Mouse (Mus musculus) forebrain, embryonic 16.5 days (tissue): Measurements from ENCODE around the gene Procr. TPM values are rescaled to one million over a fixed set of nuclear protein-coding genes. Genes with fewer than 3 reads are reported as not detected.

Experiments
- ATAC-seq: fragments of 200-750 bp; cut with Nextera tagmentation; 2 replicates; pipeline ENCODE4 v1.8.0; 2017; ENCODE audit warnings: mild to moderate bottlenecking, moderate library complexity
- H3K27ac ChIP-seq: fragments of 300-500 bp; sonication (generic); 2 replicates; pipeline ENCODE4 v1.5.1; 2014; ENCODE audit warnings: low read length, control low read depth
- H3K27me3 ChIP-seq: fragments of 300-500 bp; sonication (generic); replicated peaks from 2 replicates; pipeline ENCODE4 v1.6.1; 2014; ENCODE audit warnings: low read length; ENCODE audit not compliant: control insufficient read depth, insufficient read depth
- H3K36me3 ChIP-seq: fragments of 300-500 bp; sonication (generic); 2 replicates; pipeline ENCODE4 v1.6.1; 2014; ENCODE audit not compliant: control insufficient read depth, insufficient read depth
- H3K4me1 ChIP-seq: fragments of 300-500 bp; sonication (generic); replicated peaks from 2 replicates; pipeline ENCODE4 v1.6.1; 2014; ENCODE audit warnings: low read length; ENCODE audit not compliant: control insufficient read depth, insufficient read depth
- H3K4me2 ChIP-seq: fragments of 300-500 bp; sonication (generic); 2 replicates; pipeline ENCODE4 v1.6.1; 2014; ENCODE audit warnings: mild to moderate bottlenecking, low read length, control low read depth
- H3K4me3 ChIP-seq: fragments of 300-500 bp; sonication (generic); replicated peaks from 2 replicates; pipeline ENCODE4 v1.5.1; 2014; ENCODE audit warnings: mild to moderate bottlenecking, low read length, control low read depth
- H3K9ac ChIP-seq: fragments of 300-500 bp; sonication (generic); replicated peaks from 2 replicates; pipeline ENCODE4 v1.6.1; 2014; ENCODE audit warnings: low read depth, low read length, control low read depth
- H3K9me3 ChIP-seq: fragments of 300-500 bp; sonication (generic); 2 replicates; pipeline ENCODE4 v1.6.1; 2016; ENCODE audit warnings: low read length; ENCODE audit not compliant: control insufficient read depth
- WGBS: fragments of 180-500 bp; shearing (Covaris S2); extraction: QIAGEN DNeasy Blood & Tissue Kit; methylation state at CpG from one replicate; pipeline ENCODE4 v1.1.7; 2014; 5-methylcytosine and 5-hydroxymethylcytosine counted together
- polyA plus RNA-seq: library from polyadenylated mRNA; unstranded; fragments of >200 nt; fragmentation: Nextera tagmentation; extraction: Ambion mirVana; gene quantifications from 2 replicates; pipeline ENCODE4 v1.2.1, GENCODE M21; 2015

Gene Procr
- polyA plus RNA-seq, 1 experiment from 2014 or later, result 1.8 TPM

GRCm38 (mm10) chr2:155787949-155788931 is 37.3 kb downstream of the Procr start:
- Histone ChIP-seq H3K27me3 (no peaks in the 10 kb centered on the region), H3K4me1 (peaks cover 6% of the 10 kb centered on the region; the same call in 1 of the 2 replicates), H3K27ac (0 out of 2 replicates have a peak overlapping the region, but pooled peaks have one; percentile 1), H3K36me3 (no peaks in the 10 kb centered on the region), H3K4me2 (no peak overlapping the region), H3K9me3 (no peaks in the 10 kb centered on the region), H3K9ac (no peak overlapping the region), H3K4me3 (no peak overlapping the region)
- ATAC-seq, result no peak
- 66% methylated on average over 18 of the region's 18 CpGs for WGBS

GRCm38 (mm10) chr2:155792899-155793298 is 42.0 kb downstream of the Procr start:
- Histone ChIP-seq H3K9me3 (no peaks in the 10 kb centered on the region), H3K36me3 (0 out of 2 replicates have a peak, but pooled peaks cover 3% of the 10 kb centered on the region), H3K4me1 (peaks cover 6% of the 10 kb centered on the region; the same call in 1 of the 2 replicates), H3K27ac (no peak overlapping the region), H3K4me2 (no peak overlapping the region), H3K4me3 (no peak overlapping the region), H3K27me3 (no peaks in the 10 kb centered on the region), H3K9ac (no peak overlapping the region)
- 25% methylated on average over 12 of the region's 12 CpGs for WGBS
- ATAC-seq, result no peak

- ATAC-seq, result no peak
- Histone ChIP-seq H3K9ac (no peak overlapping the region), H3K36me3 (0 out of 2 replicates have a peak, but pooled peaks cover 3% of the 10 kb centered on the region), H3K27me3 (no peaks in the 10 kb centered on the region), H3K4me2 (no peak overlapping the region), H3K9me3 (no peaks in the 10 kb centered on the region), H3K4me1 (no peaks in the 10 kb centered on the region), H3K4me3 (no peak overlapping the region), H3K27ac (no peak overlapping the region)
- 76% methylated on average over 12 of the region's 12 CpGs for WGBS
Observed at GRCm38 (mm10) chr2:155794674-155795445, 43.9 kb downstream of the Procr start.

- Histone ChIP-seq H3K36me3 (peaks cover 17% of the 10 kb centered on the region), H3K4me2 (no peak overlapping the region), H3K9me3 (no peaks in the 10 kb centered on the region), H3K9ac (no peak overlapping the region), H3K27ac (no peak overlapping the region), H3K4me1 (no peaks in the 10 kb centered on the region), H3K27me3 (no peaks in the 10 kb centered on the region), H3K4me3 (no peak overlapping the region)
- WGBS, result 65% methylated on average over 3 of the region's 3 CpGs
- ATAC-seq, result no peak
Observed at GRCm38 (mm10) chr2:155798613-155799012, 47.7 kb downstream of the Procr start.

- Histone ChIP-seq H3K4me2 (no peak overlapping the region), H3K9ac (no peak overlapping the region), H3K9me3 (no peaks in the 10 kb centered on the region), H3K4me1 (0 out of 2 replicates have a peak, but pooled peaks cover 3% of the 10 kb centered on the region), H3K36me3 (peaks cover 14% of the 10 kb centered on the region), H3K27me3 (no peaks in the 10 kb centered on the region), H3K4me3 (no peak overlapping the region), H3K27ac (no peak overlapping the region)
- WGBS, result 52% methylated on average over 3 of the region's 3 CpGs
- no peak for ATAC-seq
Observed at GRCm38 (mm10) chr2:155802761-155803160, 51.8 kb downstream of the Procr start.

GRCm38 (mm10) chr2:155804053-155804452 is 53.1 kb downstream of the Procr start:
- Histone ChIP-seq H3K36me3 (peaks cover 14% of the 10 kb centered on the region), H3K27me3 (no peaks in the 10 kb centered on the region), H3K9me3 (no peaks in the 10 kb centered on the region), H3K4me2 (no peak overlapping the region), H3K27ac (no peak overlapping the region), H3K9ac (no peak overlapping the region), H3K4me3 (no peak overlapping the region), H3K4me1 (0 out of 2 replicates have a peak, but pooled peaks cover 3% of the 10 kb centered on the region)
- 77% methylated on average over 5 of the region's 5 CpGs for WGBS
- no peak for ATAC-seq

Other genes starting within 250 kb of the Procr start
- gene Acss2, start 233.2 kb upstream of the Procr start, polyA plus RNA-seq, result 22.3 and 22.8 TPM in 2 replicates
- 47.2 and 62.3 TPM in 2 replicates for gene Ggt7, start 232.9 kb upstream of the Procr start, polyA plus RNA-seq
- 14.1 and 15.0 TPM in 2 replicates for gene Gss, start 158.3 kb upstream of the Procr start, polyA plus RNA-seq
- gene Myh7b, start 139.9 kb upstream of the Procr start, polyA plus RNA-seq, result 0.62 and 0.63 TPM in 2 replicates
- gene Trpc4ap, start 58.7 kb upstream of the Procr start, polyA plus RNA-seq, result 179 and 180 TPM in 2 replicates
- 46.8 and 52.3 TPM in 2 replicates for gene Edem2, start 21.6 kb upstream of the Procr start, polyA plus RNA-seq
- gene Gm17581, start 15.3 kb upstream of the Procr start, polyA plus RNA-seq, result not detected in 2 replicates
- gene Mmp24, start 24.2 kb downstream of the Procr start, polyA plus RNA-seq, result 12.8 and 13.9 TPM in 2 replicates
- 31.0 and 35.2 TPM in 2 replicates for gene BC029722, start 68.3 kb downstream of the Procr start, polyA plus RNA-seq
- gene Eif6, start 75.8 kb downstream of the Procr start, polyA plus RNA-seq, result 148 TPM in 2 replicates
- gene Fam83c, start 83.7 kb downstream of the Procr start, polyA plus RNA-seq, result 0.42 and 0.70 TPM in 2 replicates
- gene Uqcc1, start 179.2 kb downstream of the Procr start, polyA plus RNA-seq, result 66.5 and 78.2 TPM in 2 replicates
- not detected in 2 replicates for gene Gm15557, start 189.6 kb downstream of the Procr start, polyA plus RNA-seq
- 2.7 and 4.5 TPM in 2 replicates for gene Gdf5, start 194.2 kb downstream of the Procr start, polyA plus RNA-seq
- gene Cep250, start 205.3 kb downstream of the Procr start, polyA plus RNA-seq, result 17.0 and 18.9 TPM in 2 replicates